Mouse (Mus musculus): ENCODE data around the gene Hpcal1. TPM values are rescaled to one million over a fixed set of nuclear protein-coding genes. Genes with fewer than 3 reads are reported as not detected.

Gene Hpcal1
- polyA plus RNA-seq, 1 experiment from 2014 or later: 62.0 TPM

GRCm38 (mm10) chr12:17684315-17684714, 6.3 kb upstream of the Hpcal1 start:
- Histone ChIP-seq H3K9ac (replicated peaks; ENCODE audit: low read length) (no peak overlapping the region), H3K9me3 (ENCODE audit: low read length) (no peaks in the 10 kb centered on the region), H3K4me3 (ENCODE audit: low read length) (no peak overlapping the region), H3K27me3 (ENCODE audit: insufficient read depth, low read length) (no peaks in the 10 kb centered on the region), H3K27ac (ENCODE audit: low read length) (no peak overlapping the region), H3K36me3 (ENCODE audit: insufficient read depth, low read length) (no peaks in the 10 kb centered on the region), H3K4me1 (ENCODE audit: insufficient read depth, low read length) (no peaks in the 10 kb centered on the region), H3K4me2 (replicated peaks; ENCODE audit: low read depth, low read length) (no peak overlapping the region)
- WGBS: 86% methylated on average over 1 of the region's 1 CpGs
- ATAC-seq (ENCODE audit: low FRiP score, low TSS enrichment): no peak

- H3K27ac ChIP-seq (ENCODE audit: low read length): no peak overlapping the region
- H3K36me3 ChIP-seq (ENCODE audit: insufficient read depth, low read length): no peaks in the 10 kb centered on the region
- 0 out of 2 replicates have a peak, but pooled peaks cover 6% of the 10 kb centered on the region for H3K4me1 ChIP-seq (ENCODE audit: insufficient read depth, low read length)
- no peak overlapping the region for H3K4me2 ChIP-seq (replicated peaks; ENCODE audit: low read depth, low read length)
- H3K9me3 ChIP-seq (ENCODE audit: low read length): no peaks in the 10 kb centered on the region
- no peak overlapping the region for H3K4me3 ChIP-seq (ENCODE audit: low read length)
- ATAC-seq (ENCODE audit: low FRiP score, low TSS enrichment): no peak
- H3K27me3 ChIP-seq (ENCODE audit: insufficient read depth, low read length): no peaks in the 10 kb centered on the region
- no peak overlapping the region for H3K9ac ChIP-seq (replicated peaks; ENCODE audit: low read length)
- WGBS: 67% methylated on average over 2 of the region's 2 CpGs
These were observed 4.5 kb upstream of the Hpcal1 start for GRCm38 (mm10) chr12:17686116-17686515.

GRCm38 (mm10) chr12:17688913-17689312, 1.7 kb upstream of the Hpcal1 start:
- Histone ChIP-seq H3K27me3 (ENCODE audit: insufficient read depth, low read length) (no peaks in the 10 kb centered on the region), H3K9ac (replicated peaks; ENCODE audit: low read length) (no peak overlapping the region), H3K36me3 (ENCODE audit: insufficient read depth, low read length) (no peaks in the 10 kb centered on the region), H3K27ac (ENCODE audit: low read length) (peak overlapping the region; percentile 48; the same call in 1 of the 2 replicates), H3K4me3 (ENCODE audit: low read length) (no peak overlapping the region), H3K4me2 (replicated peaks; ENCODE audit: low read depth, low read length) (no peak overlapping the region), H3K9me3 (ENCODE audit: low read length) (no peaks in the 10 kb centered on the region), H3K4me1 (ENCODE audit: insufficient read depth, low read length) (peaks cover 23% of the 10 kb centered on the region)
- no peak for ATAC-seq (ENCODE audit: low FRiP score, low TSS enrichment)
- 75% methylated on average over 3 of the region's 3 CpGs for WGBS

GRCm38 (mm10) chr12:17689931-17690563, 609 bp upstream of the Hpcal1 start:
- Histone ChIP-seq H3K4me2 (replicated peaks; ENCODE audit: low read depth, low read length) (peak overlapping the region; percentile 73), H3K4me3 (ENCODE audit: low read length) (peak overlapping the region; percentile 80), H3K27ac (ENCODE audit: low read length) (peak overlapping the region; percentile 75), H3K27me3 (ENCODE audit: insufficient read depth, low read length) (no peaks in the 10 kb centered on the region), H3K9me3 (ENCODE audit: low read length) (no peaks in the 10 kb centered on the region), H3K4me1 (ENCODE audit: insufficient read depth, low read length) (peaks cover 33% of the 10 kb centered on the region), H3K9ac (replicated peaks; ENCODE audit: low read length) (peak overlapping the region; percentile 88), H3K36me3 (ENCODE audit: insufficient read depth, low read length) (no peaks in the 10 kb centered on the region)
- peak; percentile 87 for ATAC-seq (ENCODE audit: low FRiP score, low TSS enrichment)
- WGBS: 12% methylated on average over 17 of the region's 20 CpGs

GRCm38 (mm10) chr12:17691320-17691876, 742 bp downstream of the Hpcal1 start:
- peak overlapping the region; percentile 88 for H3K9ac ChIP-seq (replicated peaks; ENCODE audit: low read length)
- H3K4me2 ChIP-seq (replicated peaks; ENCODE audit: low read depth, low read length): peak overlapping the region; percentile 73
- H3K4me1 ChIP-seq (ENCODE audit: insufficient read depth, low read length): peaks cover 35% of the 10 kb centered on the region
- H3K36me3 ChIP-seq (ENCODE audit: insufficient read depth, low read length): no peaks in the 10 kb centered on the region
- peak overlapping the region; percentile 75; the same call in 1 of the 2 replicates for H3K27ac ChIP-seq (ENCODE audit: low read length)
- peak; percentile 7; the same call in 1 of the 2 replicates for ATAC-seq (ENCODE audit: low FRiP score, low TSS enrichment)
- no peaks in the 10 kb centered on the region for H3K9me3 ChIP-seq (ENCODE audit: low read length)
- WGBS: under 1% methylated on average over 30 of the region's 30 CpGs
- H3K4me3 ChIP-seq (ENCODE audit: low read length): peak overlapping the region; percentile 80
- H3K27me3 ChIP-seq (ENCODE audit: insufficient read depth, low read length): no peaks in the 10 kb centered on the region

- Histone ChIP-seq H3K9me3 (ENCODE audit: low read length) (no peaks in the 10 kb centered on the region), H3K4me2 (replicated peaks; ENCODE audit: low read depth, low read length) (peak overlapping the region; percentile 73), H3K4me1 (ENCODE audit: insufficient read depth, low read length) (peaks cover 35% of the 10 kb centered on the region), H3K9ac (replicated peaks; ENCODE audit: low read length) (peak overlapping the region; percentile 88), H3K36me3 (ENCODE audit: insufficient read depth, low read length) (no peaks in the 10 kb centered on the region), H3K27me3 (ENCODE audit: insufficient read depth, low read length) (no peaks in the 10 kb centered on the region), H3K4me3 (ENCODE audit: low read length) (peak overlapping the region; percentile 80), H3K27ac (ENCODE audit: low read length) (no peak overlapping the region)
- under 1% methylated on average over 23 of the region's 23 CpGs for WGBS
- ATAC-seq (ENCODE audit: low FRiP score, low TSS enrichment): no peak
These were observed 1.2 kb downstream of the Hpcal1 start for GRCm38 (mm10) chr12:17691891-17692321.

DNA sequence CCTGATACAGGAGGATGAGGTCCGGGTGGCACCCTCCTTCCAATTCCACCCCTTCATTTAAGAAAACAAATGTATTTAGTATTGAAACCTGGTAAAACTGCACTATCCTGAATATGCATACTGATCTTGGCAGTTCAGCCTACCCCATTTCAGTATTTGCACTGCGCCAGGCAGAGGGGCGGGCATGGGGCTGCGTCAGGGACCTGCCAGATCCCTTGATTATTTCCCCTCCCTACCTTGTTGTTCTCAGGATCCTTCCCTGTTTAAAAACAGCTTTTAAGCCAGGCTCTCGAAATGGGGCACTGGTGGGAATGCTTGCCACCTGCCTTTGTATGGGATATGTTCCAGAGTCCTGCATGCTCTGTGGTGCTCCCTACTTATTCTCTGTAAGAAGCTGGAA, 1.7 kb downstream of the Hpcal1 start:
- 40% methylated on average over 5 of the region's 5 CpGs for WGBS
- Histone ChIP-seq H3K36me3 (ENCODE audit: insufficient read depth, low read length) (no peaks in the 10 kb centered on the region), H3K9ac (replicated peaks; ENCODE audit: low read length) (peak overlapping the region; percentile 88), H3K4me1 (ENCODE audit: insufficient read depth, low read length) (peaks cover 35% of the 10 kb centered on the region), H3K27me3 (ENCODE audit: insufficient read depth, low read length) (no peaks in the 10 kb centered on the region), H3K4me3 (ENCODE audit: low read length) (peak overlapping the region; percentile 80), H3K4me2 (replicated peaks; ENCODE audit: low read depth, low read length) (peak overlapping the region; percentile 73), H3K9me3 (ENCODE audit: low read length) (no peaks in the 10 kb centered on the region), H3K27ac (ENCODE audit: low read length) (no peak overlapping the region)
- ATAC-seq (ENCODE audit: low FRiP score, low TSS enrichment): no peak

GRCm38 (mm10) chr12:17692953-17693352, 2.3 kb downstream of the Hpcal1 start:
- Histone ChIP-seq H3K9ac (replicated peaks; ENCODE audit: low read length) (no peak overlapping the region), H3K4me2 (replicated peaks; ENCODE audit: low read depth, low read length) (peak overlapping the region; percentile 73; the same call in 1 of the 2 replicates), H3K27me3 (ENCODE audit: insufficient read depth, low read length) (no peaks in the 10 kb centered on the region), H3K9me3 (ENCODE audit: low read length) (no peaks in the 10 kb centered on the region), H3K36me3 (ENCODE audit: insufficient read depth, low read length) (no peaks in the 10 kb centered on the region), H3K4me3 (ENCODE audit: low read length) (0 out of 2 replicates have a peak overlapping the region, but pooled peaks have one; percentile 7), H3K4me1 (ENCODE audit: insufficient read depth, low read length) (peaks cover 35% of the 10 kb centered on the region), H3K27ac (ENCODE audit: low read length) (no peak overlapping the region)
- no peak for ATAC-seq (ENCODE audit: low FRiP score, low TSS enrichment)
- WGBS: 68% methylated on average over 4 of the region's 4 CpGs

- peaks cover 37% of the 10 kb centered on the region for H3K4me1 ChIP-seq (ENCODE audit: insufficient read depth, low read length)
- H3K9me3 ChIP-seq (ENCODE audit: low read length): no peaks in the 10 kb centered on the region
- ATAC-seq (ENCODE audit: low FRiP score, low TSS enrichment): no peak
These were observed 4.0 kb downstream of the Hpcal1 start for GRCm38 (mm10) chr12:17694589-17695115.

GRCm38 (mm10) chr12:17696395-17696794, 5.7 kb downstream of the Hpcal1 start:
- no peak overlapping the region for H3K27ac ChIP-seq (ENCODE audit: low read length)
- H3K9me3 ChIP-seq (ENCODE audit: low read length): no peaks in the 10 kb centered on the region
- no peak overlapping the region for H3K9ac ChIP-seq (replicated peaks; ENCODE audit: low read length)
- H3K4me2 ChIP-seq (replicated peaks; ENCODE audit: low read depth, low read length): no peak overlapping the region
- ATAC-seq (ENCODE audit: low FRiP score, low TSS enrichment): no peak
- no peaks in the 10 kb centered on the region for H3K36me3 ChIP-seq (ENCODE audit: insufficient read depth, low read length)
- 93% methylated on average over 7 of the region's 7 CpGs for WGBS
- H3K27me3 ChIP-seq (ENCODE audit: insufficient read depth, low read length): no peaks in the 10 kb centered on the region
- H3K4me1 ChIP-seq (ENCODE audit: insufficient read depth, low read length): peaks cover 44% of the 10 kb centered on the region
- H3K4me3 ChIP-seq (ENCODE audit: low read length): no peak overlapping the region

More at GRCm38 (mm10) chr12:17694589-17695115, 4.0 kb downstream of the Hpcal1 start:
- Histone ChIP-seq H3K27ac (ENCODE audit: low read length) (no peak overlapping the region), H3K36me3 (ENCODE audit: insufficient read depth, low read length) (no peaks in the 10 kb centered on the region), H3K4me3 (ENCODE audit: low read length) (no peak overlapping the region), H3K27me3 (ENCODE audit: insufficient read depth, low read length) (no peaks in the 10 kb centered on the region), H3K9ac (replicated peaks; ENCODE audit: low read length) (no peak overlapping the region), H3K4me2 (replicated peaks; ENCODE audit: low read depth, low read length) (no peak overlapping the region)
- WGBS: 75% methylated on average over 1 of the region's 1 CpGs
